Mouse (Mus musculus) heart, adult 2 months (tissue): Measurements from ENCODE around the gene Rpl3l.

ENCODE experiments used
- CTCF ChIP-seq: fragments of 200-600 bp; IDR thresholded peaks from 2 replicates; pipeline ENCODE4 v1.8.1; 2022; ENCODE audit warnings: antibody characterized with exemption, mild to moderate bottlenecking, moderate library complexity
- EP300 ChIP-seq: fragments of 200-500 bp; IDR thresholded peaks from 2 replicates; pipeline ENCODE4 v1.6.1; 2011; ENCODE audit warnings: low read depth, low read length, control low read depth; ENCODE audit not compliant: insufficient read depth
- POLR2A ChIP-seq: fragments of 200-500 bp; IDR thresholded peaks from 2 replicates; pipeline ENCODE4 v1.6.1; 2011; ENCODE audit warnings: mild to moderate bottlenecking, low read depth, low read length, control low read depth; ENCODE audit not compliant: insufficient read depth

DNA sequence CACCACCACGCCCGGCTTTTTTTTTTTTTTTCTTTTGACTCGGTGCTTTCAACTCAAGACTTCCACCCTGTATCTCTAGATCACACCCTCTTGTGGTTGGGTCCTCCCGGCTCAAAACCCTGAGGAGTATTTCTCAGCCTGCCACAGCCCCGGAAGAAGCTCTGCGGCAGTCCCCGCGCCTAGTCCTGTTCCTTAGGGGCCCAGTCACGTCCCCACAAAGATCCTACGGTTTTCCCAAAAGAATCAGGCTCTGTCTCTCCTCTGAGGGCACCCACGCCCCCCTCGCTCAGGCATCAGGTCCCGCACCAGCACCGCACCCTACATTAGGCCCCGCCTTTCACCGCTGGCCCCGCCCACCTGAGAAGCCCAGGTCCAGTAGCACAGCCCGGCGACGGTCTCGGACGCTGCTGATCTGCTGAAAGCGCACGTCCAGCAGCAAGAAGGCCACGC lies 40.4 kb upstream of the Rpl3l start:
- TF ChIP-seq EP300 (no peak), CTCF (no peak), POLR2A (no peak)
